Mouse (Mus musculus): ENCODE measurements at regions not wholly inside any gene's neighbourhood (a gene's known extent, or its start where the extent isn't known, plus 50 kb on each side); places are given as distances from the start of the nearest gene placed in this dataset.
A peak's percentile ranks its signal among the peaks of the same experiment; 100 is the strongest.

GRCm38 (mm10) chr9:60972201-60972910 lies 178.0 kb downstream of the Uaca start:
- dilution Hi-C loops (cut with MboI; ENCODE audit: extremely low pct_ligation_motif_present, extremely low pct_unique_long_range_greater_than_20kb, low sequenced_read_pairs) = no loop called here
- Histone ChIP-seq H3K9me3 (replicated peaks; ENCODE audit: low read length) (no peaks in the 10 kb centered on the region), H3K36me3 (replicated peaks in 1 of 2; ENCODE audit: control insufficient read depth in 1 of 2, insufficient read depth in 1 of 2, low read length in 1 of 2) (no peaks in the 10 kb centered on the region), H3K79me2 (replicated peaks; ENCODE audit: control insufficient read depth, extremely low read depth, insufficient read depth, poor library complexity, severe bottlenecking) (no peaks in the 10 kb centered on the region), H3K9ac (ENCODE audit: insufficient read depth, low read depth) (no peak overlapping the region), H3K27me3 (replicated peaks) (peaks cover 20% of the 10 kb centered on the region), H3K27ac (ENCODE audit: insufficient read depth, low read depth) (no peak overlapping the region), H3K4me3 (replicated peaks in 1 of 3; ENCODE audit: low read depth in 2 of 3, low read length in 2 of 3, poor library complexity in 1 of 3) (no peak overlapping the region), H3K4me2 (ENCODE audit: insufficient read depth, low read depth, poor library complexity, severe bottlenecking) (no peak overlapping the region), H3K4me1 (ENCODE audit: control insufficient read depth in 1 of 2, insufficient read depth in 2 of 2) (peaks cover 0 to 17% of the 10 kb centered on the region in 2 experiments; a peak in 2 of 4 replicates)
- in situ Hi-C loops (cut with MboI; ENCODE audit: low pct_ligation_motif_present, low pct_unique_long_range_greater_than_20kb, low sequenced_read_pairs) = no loop called here
- DNase-seq (ENCODE audit: extremely low read depth) = no peak
- no peak for TF ChIP-seq CHD2 (IDR thresholded peaks at IDR 0.05; ENCODE audit: low read length)
- no peak for TF ChIP-seq ZKSCAN1 (IDR thresholded peaks at IDR 0.05; ENCODE audit: borderline replicate concordance, low read depth, low read length)
- TF ChIP-seq NRF1 (IDR thresholded peaks at IDR 0.05; ENCODE audit: low read depth, low read length) = no peak

GRCm38 (mm10) chr9:60974546-60974945 lies 180.2 kb downstream of the Uaca start:
- peaks cover 0 to 10% of the 10 kb centered on the region in 2 experiments; a peak in 2 of 4 replicates for H3K4me1 ChIP-seq (ENCODE audit: control insufficient read depth in 1 of 2, insufficient read depth in 2 of 2)
- DNase-seq (ENCODE audit: extremely low read depth) = no peak
- TF ChIP-seq POLR2A (IDR thresholded peaks at IDR 0.05; ENCODE audit: low read depth, low read length) (no peak), IRF4 (IDR thresholded peaks at IDR 0.05; ENCODE audit: low read depth, low read length) (no peak), HCFC1 (IDR thresholded peaks at IDR 0.05; ENCODE audit: low read depth, low read length) (no peak), MAX (IDR thresholded peaks at IDR 0.05; ENCODE audit: low read length) (no peak), MXI1 (IDR thresholded peaks at IDR 0.05; ENCODE audit: low read depth, low read length) (no peak), USF1 (IDR thresholded peaks at IDR 0.05; ENCODE audit: low read depth, low read length) (no peak), MAFK (IDR thresholded peaks at IDR 0.05; ENCODE audit: insufficient replicate concordance, low read length) (no peak), E2F4 (IDR thresholded peaks at IDR 0.05; ENCODE audit: insufficient replicate concordance, low read depth, low read length) (no peak)
- H3K79me2 ChIP-seq (replicated peaks; ENCODE audit: control insufficient read depth, extremely low read depth, insufficient read depth, poor library complexity, severe bottlenecking) = no peaks in the 10 kb centered on the region
- H3K9ac ChIP-seq (ENCODE audit: insufficient read depth, low read depth) = no peak overlapping the region
- in situ Hi-C loops (cut with MboI; ENCODE audit: low pct_ligation_motif_present, low pct_unique_long_range_greater_than_20kb, low sequenced_read_pairs) (no loop called here), dilution Hi-C loops (cut with MboI; ENCODE audit: extremely low pct_ligation_motif_present, extremely low pct_unique_long_range_greater_than_20kb, low sequenced_read_pairs) (no loop called here)
- H3K27me3 ChIP-seq (replicated peaks) = peaks cover 16% of the 10 kb centered on the region
- no peak overlapping the region for H3K4me3 ChIP-seq (replicated peaks in 1 of 3; ENCODE audit: low read depth in 2 of 3, low read length in 2 of 3, poor library complexity in 1 of 3)
- no peak overlapping the region for H3K27ac ChIP-seq (ENCODE audit: insufficient read depth, low read depth)
- no peaks in the 10 kb centered on the region for H3K36me3 ChIP-seq (replicated peaks in 1 of 2; ENCODE audit: control insufficient read depth in 1 of 2, insufficient read depth in 1 of 2, low read length in 1 of 2)
- no peak overlapping the region for H3K4me2 ChIP-seq (ENCODE audit: insufficient read depth, low read depth, poor library complexity, severe bottlenecking)
- peaks cover 3% of the 10 kb centered on the region for H3K9me3 ChIP-seq (replicated peaks; ENCODE audit: low read length)

- Histone ChIP-seq H3K36me3 (replicated peaks in 1 of 2; ENCODE audit: control insufficient read depth in 1 of 2, insufficient read depth in 1 of 2, low read length in 1 of 2) (no peaks in the 10 kb centered on the region), H3K4me1 (ENCODE audit: control insufficient read depth in 1 of 2, insufficient read depth in 2 of 2) (no peaks in the 10 kb centered on the region), H3K27me3 (replicated peaks) (peaks cover 7% of the 10 kb centered on the region), H3K9me3 (replicated peaks; ENCODE audit: low read length) (peaks cover 3% of the 10 kb centered on the region), H3K4me3 (replicated peaks in 1 of 3; ENCODE audit: low read depth in 2 of 3, low read length in 2 of 3, poor library complexity in 1 of 3) (no peak overlapping the region), H3K4me2 (ENCODE audit: insufficient read depth, low read depth, poor library complexity, severe bottlenecking) (no peak overlapping the region), H3K9ac (ENCODE audit: insufficient read depth, low read depth) (no peak overlapping the region), H3K27ac (ENCODE audit: insufficient read depth, low read depth) (no peak overlapping the region), H3K79me2 (replicated peaks; ENCODE audit: control insufficient read depth, extremely low read depth, insufficient read depth, poor library complexity, severe bottlenecking) (no peaks in the 10 kb centered on the region)
- no peak for DNase-seq (ENCODE audit: extremely low read depth)
- in situ Hi-C loops (cut with MboI; ENCODE audit: low pct_ligation_motif_present, low pct_unique_long_range_greater_than_20kb, low sequenced_read_pairs) = no loop called here
- dilution Hi-C loops (cut with MboI; ENCODE audit: extremely low pct_ligation_motif_present, extremely low pct_unique_long_range_greater_than_20kb, low sequenced_read_pairs) = no loop called here
- TF ChIP-seq BHLHE40 (IDR thresholded peaks at IDR 0.05; ENCODE audit: low read depth, low read length) (0 out of 2 replicates have a peak, but pooled peaks have one; percentile 17), SIN3A (IDR thresholded peaks at IDR 0.05; ENCODE audit: low read length) (no peak)
These were observed 188.2 kb downstream of the Uaca start for GRCm38 (mm10) chr9:60982383-60983085.
